ENCODE assay signal across 25 mouse cellular contexts in genomic region chr12:84914959-84915358, GRCm38 (mm10). TPM values are rescaled to one million over a fixed set of nuclear protein-coding genes. Genes with fewer than 3 reads are reported as not detected.
DNase-seq lines count a peak whose midpoint lies in the region; ATAC-seq and TF ChIP-seq lines count a peak whose summit lies in the region.
"Had no signal": no experiment of that assay in that cellular context is flagged by ENCODE, and none has a peak within 500 bp of the region (broad histone marks: within the 10 kb centered on the region; RNA-seq: fewer than 3 reads in every experiment).

No protein-coding gene starts in this region.

- H3K4me1 ChIP-seq in liver, adult 2 months (ENCODE audit: control insufficient read depth, insufficient read depth, low read length) = no peaks in the 10 kb centered on the region; the same call in 1 of the 2 replicates
- no peaks in the 10 kb centered on the region for H3K4me1 ChIP-seq in liver, embryonic 12.5 days

- H3K4me2 ChIP-seq in liver, embryonic 12.5 days = no peak overlapping the region
- H3K4me2 ChIP-seq: forebrain, embryonic 13.5 days; heart, embryonic 11.5 days; heart, embryonic 15.5 days; hindbrain, embryonic 14.5 days had no signal

- no peaks in the 10 kb centered on the region for H3K9me3 ChIP-seq in liver, embryonic 12.5 days (replicated peaks)
- H3K9me3 ChIP-seq: forebrain, embryonic 13.5 days; G1E; heart, embryonic 15.5 days had no signal

- no peak for ATAC-seq in liver, embryonic 12.5 days
- ATAC-seq: activated CD4-positive, CD25-positive, alpha-beta regulatory T cell, adult 4 months; CD4-positive, CD25-positive, alpha-beta regulatory T cell, adult 4 months; forebrain, embryonic 13.5 days; forebrain, postnatal 0 days; Patski had no signal

- DNase-seq in adrenal gland, postnatal 10 days = peak; percentile 38
- no peak for DNase-seq in adrenal gland, adult (ENCODE audit: inconsistent age in 2 of 2, low spot score in 1 of 2)
- DNase-seq in liver, adult 2 months (ENCODE audit: extremely low read depth, low read depth, low spot score) = peak; percentile 20
- DNase-seq in lung, postnatal 36 days = peak; percentile 48
- no peak for DNase-seq in lung, postnatal 4 days
- DNase-seq in adipocyte (ENCODE audit: low spot score) = peak; percentile 46
- no peak for DNase-seq in thymus, postnatal 36 days
- DNase-seq: adrenal gland, adult 8-10 months; B cell, adult 2 months; cerebellum, adult 11 months; cerebellum, adult 8-10 months; cerebellum, postnatal 25 days; forebrain, postnatal 0 days; gastrocnemius, postnatal 14 days; heart, adult 2 months had no signal

- H3K36me3 ChIP-seq in liver, adult 2 months (ENCODE audit: control insufficient read depth, insufficient read depth, low read length) = peaks cover 3% of the 10 kb centered on the region; the same call in 1 of the 2 replicates
- H3K36me3 ChIP-seq in liver, embryonic 12.5 days = peaks cover 40% of the 10 kb centered on the region

- H3K27ac ChIP-seq in liver, adult 2 months (replicated peaks; ENCODE audit: insufficient read depth, low read depth, low read length) = no peak overlapping the region
- no peak overlapping the region for H3K27ac ChIP-seq in liver, embryonic 12.5 days
- H3K27ac ChIP-seq: forebrain, embryonic 13.5 days; heart, adult 2 months; heart, embryonic 15.5 days; hindbrain, embryonic 14.5 days had no signal

- no peaks in the 10 kb centered on the region for H3K79me2 ChIP-seq in liver, adult 2 months (ENCODE audit: control insufficient read depth, insufficient read depth, low read length)

- H3K27me3 ChIP-seq in liver, adult 2 months (ENCODE audit: control insufficient read depth, insufficient read depth, low read length) = no peaks in the 10 kb centered on the region
- no peaks in the 10 kb centered on the region for H3K27me3 ChIP-seq in liver, embryonic 12.5 days (replicated peaks)
- H3K27me3 ChIP-seq: forebrain, embryonic 13.5 days; heart, embryonic 15.5 days; Patski had no signal

- TF ChIP-seq CTCF in liver, adult 2 months (IDR thresholded peaks at IDR 0.05; ENCODE audit: low read depth, low read length) = no peak

- H3K9ac ChIP-seq in liver, adult 2 months (ENCODE audit: low read depth, low read length) = no peak overlapping the region
- no peak overlapping the region for H3K9ac ChIP-seq in liver, embryonic 12.5 days
- H3K9ac ChIP-seq: forebrain, embryonic 13.5 days; forebrain, postnatal 0 days; heart, embryonic 15.5 days; hindbrain, embryonic 14.5 days had no signal

- no peak for TF ChIP-seq POLR2A in liver, adult 2 months (IDR thresholded peaks at IDR 0.05; ENCODE audit: extremely low read depth, insufficient read depth, low read length)

- WGBS in liver, adult 2 months = 82% methylated on average over 5 of the region's 5 CpGs
- WGBS in liver, embryonic 12.5 days (ENCODE audit: insufficient replicate concordance) = 84% methylated on average over 5 of the region's 5 CpGs

- H3K4me3 ChIP-seq in liver, adult 2 months (ENCODE audit: insufficient read depth, low read depth, low read length) = no peak overlapping the region
- no peak overlapping the region for H3K4me3 ChIP-seq in liver, embryonic 12.5 days
- H3K4me3 ChIP-seq: forebrain, embryonic 13.5 days; heart, adult 2 months; heart, embryonic 15.5 days had no signal

RNA-seq across cellular contexts. Expression of gene Ltbp2, which starts 38.6 kb away (rescaled TPM):
- total RNA-seq in adrenal gland, postnatal 10 days (2021) = 10 to 100 TPM; 11.4 to 13.6 TPM
- 0.65 and 1.0 TPM in 2 replicates for total RNA-seq in liver, adult 2 months (2014; rRNA removed)
- polyA plus RNA-seq in liver, adult 2 months (2012; rRNA removed) = 0.77 and 1.7 TPM in 2 replicates
- 0.39 and 0.42 TPM in 2 replicates for polyA plus RNA-seq in liver, embryonic 12.5 days (2016; fragmentation: Nextera tagmentation; extraction: Ambion mirVana)
- total RNA-seq: hematopoietic stem cell, adult 5-6 weeks had no signal
- polyA plus RNA-seq: activated CD4-positive, CD25-positive, alpha-beta regulatory T cell, adult 4 months; CD4-positive, CD25-positive, alpha-beta regulatory T cell, adult 4 months; forebrain, embryonic 13.5 days; G1E had no signal

RNA-seq across cellular contexts. Expression of gene Fcf1, which starts 55.7 kb away (rescaled TPM):
- 100 to 1,000 TPM in 1 of 2 experiments, 10 to 100 TPM in 1; 98.8 to 111 TPM for total RNA-seq in adrenal gland, postnatal 10 days (2021)
- total RNA-seq in liver, adult 2 months (2014; rRNA removed) = 47.5 and 59.7 TPM in 2 replicates
- polyA plus RNA-seq in liver, adult 2 months (2012; rRNA removed) = 21.7 and 23.2 TPM in 2 replicates
- 136 and 138 TPM in 2 replicates for polyA plus RNA-seq in liver, embryonic 12.5 days (2016; fragmentation: Nextera tagmentation; extraction: Ambion mirVana)

RNA-seq across cellular contexts. Expression of gene Arel1, which starts 55.7 kb away (rescaled TPM):
- total RNA-seq in adrenal gland, postnatal 10 days (2021) = 10 to 100 TPM; 30.7 to 41.3 TPM
- total RNA-seq in liver, adult 2 months (2014; rRNA removed) = 22.2 and 22.4 TPM in 2 replicates
- polyA plus RNA-seq in liver, adult 2 months (2012; rRNA removed) = 17.6 and 21.0 TPM in 2 replicates
- polyA plus RNA-seq in liver, embryonic 12.5 days (2016; fragmentation: Nextera tagmentation; extraction: Ambion mirVana) = 19.1 and 20.2 TPM in 2 replicates

Comparison
In these comparisons a context has a peak if more than half of its experiments do, and no peak if none do; other contexts are left out.
1. DNase-seq: peak in adrenal gland, postnatal 10 days (single experiment), liver, adult 2 months (single experiment), lung, postnatal 36 days (single experiment) and adipocyte (single experiment); none in adrenal gland, adult (0 of 2), lung, postnatal 4 days (0 of 2) and thymus, postnatal 36 days (0 of 2).